Mouse (Mus musculus) left cerebral cortex, postnatal 4 days (tissue): Measurements from ENCODE around the gene Nop9. TPM values are rescaled to one million over a fixed set of nuclear protein-coding genes. Genes with fewer than 3 reads are reported as not detected.
"Not testable (repeated sequence)": the region's sequence is repeated elsewhere in the genome, so short reads cannot be mapped to it uniquely, and the experiment has no call there.

Experiments used
- DNase-seq: peaks from one replicate; pipeline ENCODE4 v3.0.0-alpha.2; 2022
- intact Hi-C: fragments of 180-260 bp; cut with DNase I; formaldehyde crosslinking; loops from one replicate; pipeline ENCODE4 v1.15.1; 2025
- total RNA-seq, 2 experiments: library from RNA; stranded (reverse); gene quantifications; 2 replicates each; pipeline ENCODE4 v1.2.3; 2021

The Nop9 gene
- total RNA-seq, 2 experiments from 2014 or later = 19.5 to 20.1 TPM

- intact Hi-C loops = no loop called here
- DNase-seq = no peak
These were observed 17.4 kb upstream of the Nop9 start for GRCm38 (mm10) chr14:55727889-55728685.

- intact Hi-C loops = no loop called here
- no peak for DNase-seq
These were observed 15.4 kb upstream of the Nop9 start for GRCm38 (mm10) chr14:55730116-55730515.

GRCm38 (mm10) chr14:55730531-55731032 lies 14.9 kb upstream of the Nop9 start:
- peak; percentile 56 for DNase-seq
- intact Hi-C loops = no loop called here

GRCm38 (mm10) chr14:55733889-55734288 lies 11.6 kb upstream of the Nop9 start:
- intact Hi-C loops = no loop called here
- no peak for DNase-seq

GRCm38 (mm10) chr14:55734869-55735268 lies 10.6 kb upstream of the Nop9 start:
- intact Hi-C loops = no loop called here
- DNase-seq = no peak

- no peak for DNase-seq
- intact Hi-C loops = no loop called here
These were observed 10.2 kb upstream of the Nop9 start for GRCm38 (mm10) chr14:55735334-55735733.

- no peak for DNase-seq
- intact Hi-C loops = no loop called here
These were observed 9.7 kb upstream of the Nop9 start for GRCm38 (mm10) chr14:55735758-55736157.

- intact Hi-C loops = no loop called here
These were observed 8.3 kb upstream of the Nop9 start for GRCm38 (mm10) chr14:55737086-55737687.

GRCm38 (mm10) chr14:55743711-55744110 lies 1.8 kb upstream of the Nop9 start:
- peak; percentile 82 for DNase-seq
- intact Hi-C loops = loop anchor here (2.0 kb wide), 1 partner anchor 59 kb away; no protein-coding TSS in a partner anchor

More at GRCm38 (mm10) chr14:55737086-55737687, 8.3 kb upstream of the Nop9 start:
- DNase-seq = no peak

- intact Hi-C loops = loop anchor here (2.0 kb wide), 1 partner anchor 61 kb away; no protein-coding TSS in a partner anchor
These were observed 356 bp downstream of the Nop9 start for GRCm38 (mm10) chr14:55745861-55746237.

GRCm38 (mm10) chr14:55747051-55747847 lies 1.8 kb downstream of the Nop9 start:
- DNase-seq = no peak
- intact Hi-C loops = no loop called here

More at GRCm38 (mm10) chr14:55745861-55746237, 356 bp downstream of the Nop9 start:
- DNase-seq = no peak

- intact Hi-C loops = no loop called here
- no peak for DNase-seq
These were observed 12.1 kb downstream of the Nop9 start for GRCm38 (mm10) chr14:55757566-55757965.

- intact Hi-C loops = no loop called here
- DNase-seq = peak; percentile 38
These were observed 12.9 kb downstream of the Nop9 start, which contains the start of gene Cideb for GRCm38 (mm10) chr14:55758363-55758784. Gene Cideb, minus strand, starts transcription at chr14:55758458.

GRCm38 (mm10) chr14:55760156-55760555 lies 14.7 kb downstream of the Nop9 start:
- peak; percentile 86 for DNase-seq
- intact Hi-C loops = not testable (repeated sequence)

- intact Hi-C loops = no loop called here
- DNase-seq = no peak
These were observed 15.7 kb downstream of the Nop9 start, which contains the start of gene Ltb4r2 for GRCm38 (mm10) chr14:55761163-55761562. Gene Ltb4r2, plus strand, starts transcription at chr14:55761428.

- intact Hi-C loops = no loop called here
- DNase-seq = peak; percentile 56
These were observed 16.7 kb downstream of the Nop9 start for GRCm38 (mm10) chr14:55762001-55762821.

- no peak for DNase-seq
- intact Hi-C loops = no loop called here
These were observed 17.7 kb downstream of the Nop9 start for GRCm38 (mm10) chr14:55763166-55763565.

- intact Hi-C loops = no loop called here
These were observed 20.2 kb downstream of the Nop9 start, which contains the start of gene Ltb4r1 for GRCm38 (mm10) chr14:55765696-55766095. Gene Ltb4r1, plus strand, starts transcription at chr14:55765962.

GRCm38 (mm10) chr14:55767519-55768414 lies 22.3 kb downstream of the Nop9 start:
- DNase-seq = peak; percentile 59
- intact Hi-C loops = no loop called here

More at GRCm38 (mm10) chr14:55765696-55766095, 20.2 kb downstream of the Nop9 start, which contains the start of gene Ltb4r1:
- DNase-seq = no peak
